In genomic region chr12:73539151-73539550, GRCm38 (mm10) we compare ENCODE assay signal across 16 mouse cellular contexts. TPM values are rescaled to one million over a fixed set of nuclear protein-coding genes. Genes with fewer than 3 reads are reported as not detected.
DNase-seq lines count a peak whose midpoint lies in the region; ATAC-seq and TF ChIP-seq lines count a peak whose summit lies in the region.
"Had no signal": no experiment of that assay in that cellular context is flagged by ENCODE, and none has a peak within 500 bp of the region (broad histone marks: within the 10 kb centered on the region; RNA-seq: fewer than 3 reads in every experiment).

No protein-coding gene starts in this region.

- no peaks in the 10 kb centered on the region for H3K9me3 ChIP-seq in forebrain, embryonic 14.5 days (replicated peaks; ENCODE audit: control insufficient read depth, low read length)
- H3K9me3 ChIP-seq in forebrain, embryonic 16.5 days (ENCODE audit: control insufficient read depth, low read length) = no peaks in the 10 kb centered on the region
- H3K9me3 ChIP-seq in lung, embryonic 14.5 days (ENCODE audit: low read depth, low read length) = no peaks in the 10 kb centered on the region
- H3K9me3 ChIP-seq in limb, embryonic 14.5 days (ENCODE audit: control insufficient read depth, low read length) = no peaks in the 10 kb centered on the region
- H3K9me3 ChIP-seq: forebrain, embryonic 13.5 days; liver, embryonic 13.5 days had no signal

- H3K9ac ChIP-seq in forebrain, embryonic 14.5 days (ENCODE audit: low read length) = no peak overlapping the region
- H3K9ac ChIP-seq in forebrain, embryonic 16.5 days (replicated peaks; ENCODE audit: low read depth, low read length) = no peak overlapping the region
- no peak overlapping the region for H3K9ac ChIP-seq in lung, embryonic 14.5 days
- no peak overlapping the region for H3K9ac ChIP-seq in limb, embryonic 14.5 days (ENCODE audit: low read depth, low read length, severe bottlenecking)
- H3K9ac ChIP-seq: forebrain, embryonic 13.5 days; liver, embryonic 13.5 days had no signal

- no peak overlapping the region for H3K4me2 ChIP-seq in forebrain, embryonic 14.5 days (ENCODE audit: low read length)
- H3K4me2 ChIP-seq in forebrain, embryonic 16.5 days (ENCODE audit: low read length) = no peak overlapping the region
- no peak overlapping the region for H3K4me2 ChIP-seq in lung, embryonic 14.5 days
- 0 out of 2 replicates have a peak overlapping the region, but pooled peaks have one; percentile 7 for H3K4me2 ChIP-seq in limb, embryonic 14.5 days (replicated peaks; ENCODE audit: low read depth, low read length, severe bottlenecking)
- H3K4me2 ChIP-seq: forebrain, embryonic 13.5 days; liver, embryonic 13.5 days had no signal

- no peak for TF ChIP-seq CTCF in lung, embryonic 14.5 days (IDR thresholded peaks at IDR 0.05; ENCODE audit: low read depth)
- no peak for TF ChIP-seq CTCF in brain, embryonic 14.5 days (IDR thresholded peaks at IDR 0.05; ENCODE audit: borderline replicate concordance, extremely low read depth, insufficient read depth, insufficient read length)

- peak; percentile 48 for DNase-seq in forebrain, embryonic 14.5 days (ENCODE audit: low spot score)
- peak; percentile 62 for DNase-seq in lung, embryonic 14.5 days
- no peak for DNase-seq in lung, postnatal 25 days (ENCODE audit: low spot score)
- DNase-seq in brain, embryonic 14.5 days (ENCODE audit: low read depth) = peak; percentile 52
- peak; percentile 78 for DNase-seq in limb, embryonic 14.5 days (ENCODE audit: low spot score)
- DNase-seq in right cerebral cortex, postnatal 36 days (ENCODE audit: low spot score in 2 of 2) = no peak
- no peak for DNase-seq in Muller cell, postnatal 12 days (ENCODE audit: inconsistent ontology term)
- DNase-seq: adrenal gland, adult 2 months; gastrocnemius, postnatal 36 days; layer of hippocampus, postnatal 36 days; liver, embryonic 13.5 days had no signal

- H3K4me3 ChIP-seq in forebrain, embryonic 14.5 days (ENCODE audit: low read depth, low read length) = no peak overlapping the region
- no peak overlapping the region for H3K4me3 ChIP-seq in forebrain, embryonic 16.5 days (replicated peaks; ENCODE audit: low read length)
- no peak overlapping the region for H3K4me3 ChIP-seq in lung, embryonic 14.5 days (ENCODE audit: low read depth, low read length)
- H3K4me3 ChIP-seq in limb, embryonic 14.5 days (replicated peaks; ENCODE audit: low read length) = no peak overlapping the region
- H3K4me3 ChIP-seq: forebrain, embryonic 13.5 days; liver, embryonic 13.5 days; myocyte had no signal

- WGBS in forebrain, embryonic 14.5 days = 42% methylated on average over 2 of the region's 2 CpGs
- 26% methylated on average over 2 of the region's 2 CpGs for WGBS in forebrain, embryonic 16.5 days
- 6% methylated on average over 2 of the region's 2 CpGs for WGBS in lung, embryonic 14.5 days
- WGBS in limb, embryonic 14.5 days = 10% methylated on average over 2 of the region's 2 CpGs

- no peak overlapping the region for H3K27ac ChIP-seq in forebrain, embryonic 14.5 days (ENCODE audit: low read depth, low read length)
- H3K27ac ChIP-seq in forebrain, embryonic 16.5 days (ENCODE audit: low read length) = no peak overlapping the region
- no peak overlapping the region for H3K27ac ChIP-seq in lung, embryonic 14.5 days (ENCODE audit: low read depth)
- H3K27ac ChIP-seq in limb, embryonic 14.5 days (replicated peaks; ENCODE audit: low read depth, low read length) = no peak overlapping the region
- H3K27ac ChIP-seq: forebrain, embryonic 13.5 days; liver, embryonic 13.5 days; macrophage had no signal

- no peaks in the 10 kb centered on the region for H3K4me1 ChIP-seq in forebrain, embryonic 14.5 days (ENCODE audit: control insufficient read depth, insufficient read depth, low read length)
- no peaks in the 10 kb centered on the region for H3K4me1 ChIP-seq in forebrain, embryonic 16.5 days (replicated peaks; ENCODE audit: control insufficient read depth, insufficient read depth, low read length)
- no peaks in the 10 kb centered on the region for H3K4me1 ChIP-seq in lung, embryonic 14.5 days (ENCODE audit: insufficient read depth)
- H3K4me1 ChIP-seq in limb, embryonic 14.5 days (ENCODE audit: control insufficient read depth, insufficient read depth, low read length) = peaks cover 21% of the 10 kb centered on the region; the same call in 1 of the 2 replicates
- H3K4me1 ChIP-seq: forebrain, embryonic 13.5 days had no signal

- peaks cover 20% of the 10 kb centered on the region for H3K27me3 ChIP-seq in forebrain, embryonic 14.5 days (replicated peaks; ENCODE audit: control insufficient read depth, insufficient read depth, low read length)
- peaks cover 14% of the 10 kb centered on the region for H3K27me3 ChIP-seq in forebrain, embryonic 16.5 days (replicated peaks; ENCODE audit: control insufficient read depth, insufficient read depth, low read length)
- peaks cover 12% of the 10 kb centered on the region for H3K27me3 ChIP-seq in lung, embryonic 14.5 days (ENCODE audit: insufficient read depth, low read length)
- peaks cover 3% of the 10 kb centered on the region; the same call in 1 of the 2 replicates for H3K27me3 ChIP-seq in limb, embryonic 14.5 days (ENCODE audit: control insufficient read depth, insufficient read depth, low read length)

- TF ChIP-seq POLR2A in brain, embryonic 14.5 days (IDR thresholded peaks at IDR 0.05; ENCODE audit: borderline replicate concordance, extremely low read depth, insufficient read depth, insufficient read length, poor library complexity, severe bottlenecking) = no peak
- no peak for TF ChIP-seq POLR2A in limb, embryonic 14.5 days (IDR thresholded peaks at IDR 0.05; ENCODE audit: borderline replicate concordance, extremely low read depth, insufficient read depth, insufficient read length)

- no peaks in the 10 kb centered on the region for H3K36me3 ChIP-seq in forebrain, embryonic 14.5 days (ENCODE audit: control insufficient read depth, insufficient read depth, low read length)
- H3K36me3 ChIP-seq in forebrain, embryonic 16.5 days (ENCODE audit: control insufficient read depth, insufficient read depth) = no peaks in the 10 kb centered on the region
- no peaks in the 10 kb centered on the region for H3K36me3 ChIP-seq in lung, embryonic 14.5 days (ENCODE audit: insufficient read depth)
- no peaks in the 10 kb centered on the region for H3K36me3 ChIP-seq in limb, embryonic 14.5 days (ENCODE audit: control insufficient read depth, insufficient read depth, low read length)
- H3K36me3 ChIP-seq: liver, embryonic 13.5 days had no signal

- ATAC-seq in forebrain, embryonic 14.5 days = no peak
- ATAC-seq in forebrain, embryonic 16.5 days = no peak
- ATAC-seq in lung, embryonic 14.5 days (ENCODE audit: insufficient read depth) = no peak
- ATAC-seq in limb, embryonic 14.5 days (ENCODE audit: low FRiP score, low read depth) = no peak
- ATAC-seq: forebrain, embryonic 13.5 days; hindbrain, embryonic 16.5 days had no signal

RNA-seq across cellular contexts. Expression of gene Tmem30b, which starts 7.0 kb away (rescaled TPM):
- polyA plus RNA-seq in forebrain, embryonic 14.5 days (2014; fragmentation: Nextera tagmentation; extraction: Ambion mirVana) = 0.11 and 0.23 TPM in 2 replicates
- polyA plus RNA-seq in forebrain, embryonic 16.5 days (2015; fragmentation: Nextera tagmentation; extraction: Ambion mirVana) = 0.22 and 0.46 TPM in 2 replicates
- polyA plus RNA-seq in lung, embryonic 14.5 days (2014; fragmentation: Nextera tagmentation; extraction: Ambion mirVana) = 4.0 and 5.1 TPM in 2 replicates
- polyA plus RNA-seq in brain, embryonic 14.5 days (2012; rRNA removed) = 0.32 and 0.37 TPM in 2 replicates
- 13.8 and 19.8 TPM in 2 replicates for polyA plus RNA-seq in limb, embryonic 14.5 days (2012; rRNA removed)
- polyA plus RNA-seq in limb, embryonic 14.5 days (2014; fragmentation: Nextera tagmentation; extraction: Ambion mirVana) = 16.9 and 17.0 TPM in 2 replicates
- polyA plus RNA-seq: macrophage, myocyte had no signal

RNA-seq across cellular contexts. Expression of gene Prkch, which starts 45.4 kb away (rescaled TPM):
- polyA plus RNA-seq in forebrain, embryonic 14.5 days (2014; fragmentation: Nextera tagmentation; extraction: Ambion mirVana) = 4.7 and 6.7 TPM in 2 replicates
- polyA plus RNA-seq in forebrain, embryonic 16.5 days (2015; fragmentation: Nextera tagmentation; extraction: Ambion mirVana) = 3.6 and 4.3 TPM in 2 replicates
- polyA plus RNA-seq in lung, embryonic 14.5 days (2014; fragmentation: Nextera tagmentation; extraction: Ambion mirVana) = 16.2 and 18.0 TPM in 2 replicates
- 4.7 and 7.7 TPM in 2 replicates for polyA plus RNA-seq in brain, embryonic 14.5 days (2012; rRNA removed)
- 7.6 and 9.3 TPM in 2 replicates for polyA plus RNA-seq in limb, embryonic 14.5 days (2012; rRNA removed)
- polyA plus RNA-seq in limb, embryonic 14.5 days (2014; fragmentation: Nextera tagmentation; extraction: Ambion mirVana) = 17.2 and 17.9 TPM in 2 replicates

Comparison
In these comparisons a context has a peak if more than half of its experiments do, and no peak if none do; other contexts are left out.
1. DNase-seq: peak in forebrain, embryonic 14.5 days (single experiment), lung, embryonic 14.5 days (single experiment), brain, embryonic 14.5 days (single experiment) and limb, embryonic 14.5 days (single experiment); none in lung, postnatal 25 days (single experiment), right cerebral cortex, postnatal 36 days (0 of 2) and Muller cell, postnatal 12 days (single experiment).